Mouse (Mus musculus) cerebellum, adult 11 months (tissue): Measurements from ENCODE around the gene 4930407I10Rik.
A peak's percentile ranks its signal among the peaks of the same experiment; 100 is the strongest.

ENCODE experiments used
- DNase-seq: peaks from one replicate; pipeline ENCODE4 v3.0.0; 2022

4930407I10Rik gene

GRCm38 (mm10) chr15:82058719-82059201 lies at the start of gene 4930407I10Rik:
TSS of gene 4930407I10Rik (plus strand) at chr15:82059151.
- no peak for DNase-seq

DNA sequence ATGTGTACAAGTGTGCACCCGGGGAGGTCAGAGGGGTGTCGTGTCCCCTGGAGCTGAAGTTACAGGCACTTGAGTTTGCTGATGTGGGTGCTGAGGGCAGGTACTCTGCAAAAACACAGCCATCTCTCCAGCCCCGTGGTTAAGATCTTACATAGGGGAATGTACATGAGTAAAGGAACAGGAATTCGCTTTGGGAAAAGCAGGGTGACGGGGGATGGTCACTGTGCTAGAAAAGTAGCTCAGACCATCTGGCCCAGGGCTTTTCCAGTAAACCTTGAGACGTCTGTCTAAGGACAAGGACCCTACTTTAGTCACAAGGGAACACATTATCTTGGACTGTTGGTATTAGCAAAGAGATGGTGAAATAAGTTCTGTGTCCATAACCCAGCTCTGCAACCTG lies 47.0 kb upstream of the 4930407I10Rik start:
- DNase-seq: no peak

DNA sequence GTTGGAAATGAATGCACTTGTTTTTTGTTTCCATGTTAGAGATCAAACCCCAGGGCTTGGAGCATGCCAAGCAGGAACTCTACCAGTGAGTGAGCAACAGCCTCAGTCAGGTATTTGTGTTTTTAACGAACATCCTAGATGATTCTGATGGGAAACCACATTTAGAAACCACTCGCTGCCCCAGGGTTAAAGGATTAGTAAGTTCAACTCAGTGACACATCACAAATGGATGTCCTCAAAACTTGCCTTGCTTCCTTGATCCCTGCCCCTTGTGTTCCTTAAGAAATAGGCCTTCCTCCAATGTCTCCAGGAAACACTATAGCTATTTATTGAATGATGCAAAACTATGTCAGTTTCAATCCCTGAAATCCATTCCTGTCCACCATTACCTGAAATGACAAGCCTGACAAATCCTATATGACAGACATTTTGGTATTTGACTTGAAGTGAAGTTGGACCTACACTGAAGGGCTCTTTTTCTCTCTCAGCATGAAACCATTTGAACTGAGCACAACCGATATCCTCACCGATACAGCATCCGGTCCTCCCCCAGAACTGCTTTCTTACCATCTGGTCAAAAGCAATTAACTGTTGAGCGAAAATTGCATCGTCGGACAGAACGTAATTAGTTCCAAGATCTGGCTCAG lies 44.1 kb upstream of the 4930407I10Rik start:
- no peak for DNase-seq

- peak; percentile 33 for DNase-seq
Observed at GRCm38 (mm10) chr15:82015392-82016100, 43.4 kb upstream of the 4930407I10Rik start.

- DNase-seq: peak; percentile 99
Observed at GRCm38 (mm10) chr15:82016101-82016808, 42.7 kb upstream of the 4930407I10Rik start.

DNA sequence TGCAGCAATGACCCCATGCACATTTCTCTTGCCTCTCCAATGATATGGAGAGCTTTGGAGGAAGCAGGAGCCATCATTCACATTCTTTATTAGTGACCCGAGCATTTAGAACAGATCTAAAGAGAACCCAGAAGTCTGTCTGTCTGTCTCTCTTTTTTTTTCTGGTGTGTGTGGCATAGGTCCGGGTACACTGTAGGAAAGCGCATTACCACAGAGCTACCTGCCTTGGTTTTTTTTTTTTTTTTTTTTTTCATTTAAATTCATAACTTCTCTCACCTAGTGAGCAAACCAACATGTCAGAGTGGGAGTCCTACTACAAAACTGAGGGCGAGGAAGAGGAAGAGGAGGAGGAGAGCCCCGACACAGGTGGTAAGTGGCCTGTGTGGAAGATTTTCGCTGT lies 42.1 kb upstream of the 4930407I10Rik start:
- DNase-seq: no peak

DNA sequence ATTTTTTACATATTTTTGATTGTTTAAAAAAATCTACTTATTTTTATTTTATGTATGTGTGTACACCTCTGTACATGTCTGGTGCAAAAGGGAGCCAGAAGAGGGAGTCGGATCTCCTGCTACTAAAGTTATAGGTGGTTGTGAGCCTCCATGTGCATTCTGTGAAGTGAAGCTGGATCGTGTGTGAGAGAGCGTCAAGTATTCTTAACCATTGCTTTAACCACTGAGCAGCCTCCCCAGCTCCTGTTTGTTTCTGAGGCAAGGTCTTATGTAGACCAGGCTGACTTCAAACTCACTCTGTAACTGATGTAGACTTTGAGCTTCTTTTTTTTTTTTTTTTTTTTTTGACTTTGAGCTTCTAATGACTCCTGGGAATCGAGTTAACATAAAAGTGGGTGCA lies 41.5 kb upstream of the 4930407I10Rik start:
- DNase-seq: no peak

- DNase-seq: no peak
Observed at GRCm38 (mm10) chr15:82019288-82019687, 39.7 kb upstream of the 4930407I10Rik start.

GRCm38 (mm10) chr15:82022535-82023088 lies 36.3 kb upstream of the 4930407I10Rik start:
- DNase-seq: no peak

DNA sequence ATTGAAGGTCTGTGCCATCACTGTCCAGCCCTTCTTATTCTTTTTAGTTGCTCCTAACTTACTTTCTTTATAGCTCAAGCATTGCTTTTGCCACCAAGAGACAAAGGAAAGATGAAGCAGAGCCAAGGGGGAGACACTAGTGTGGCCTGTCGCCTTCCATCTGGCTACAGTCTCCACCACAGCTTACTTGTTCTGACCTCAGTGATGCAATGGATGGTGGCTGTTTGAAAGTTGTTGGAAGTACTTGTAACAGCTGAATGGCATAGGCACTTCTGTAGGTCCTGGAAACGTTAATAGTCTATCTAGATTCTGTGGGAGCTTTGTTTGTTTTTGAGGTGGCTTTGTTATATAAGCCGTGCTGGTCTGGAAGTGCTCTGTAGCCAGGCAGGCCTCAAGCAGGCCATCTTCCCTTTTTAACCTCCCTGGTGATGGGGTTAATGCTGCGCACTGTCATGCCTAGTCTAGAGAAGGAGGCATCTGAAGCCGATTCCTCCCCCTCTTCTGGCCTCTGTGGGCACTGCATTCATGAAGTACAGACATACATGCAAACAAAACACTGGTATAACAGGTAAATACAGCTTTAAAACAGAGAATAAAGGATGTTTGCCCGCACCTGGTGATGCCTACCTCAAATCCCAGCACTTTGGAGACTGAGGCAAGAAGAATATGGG lies 34.9 kb upstream of the 4930407I10Rik start:
- DNase-seq: no peak

- DNase-seq: no peak
Observed at GRCm38 (mm10) chr15:82027276-82027675, 31.7 kb upstream of the 4930407I10Rik start.

- no peak for DNase-seq
Observed at GRCm38 (mm10) chr15:82027726-82028125, 31.2 kb upstream of the 4930407I10Rik start.

DNA sequence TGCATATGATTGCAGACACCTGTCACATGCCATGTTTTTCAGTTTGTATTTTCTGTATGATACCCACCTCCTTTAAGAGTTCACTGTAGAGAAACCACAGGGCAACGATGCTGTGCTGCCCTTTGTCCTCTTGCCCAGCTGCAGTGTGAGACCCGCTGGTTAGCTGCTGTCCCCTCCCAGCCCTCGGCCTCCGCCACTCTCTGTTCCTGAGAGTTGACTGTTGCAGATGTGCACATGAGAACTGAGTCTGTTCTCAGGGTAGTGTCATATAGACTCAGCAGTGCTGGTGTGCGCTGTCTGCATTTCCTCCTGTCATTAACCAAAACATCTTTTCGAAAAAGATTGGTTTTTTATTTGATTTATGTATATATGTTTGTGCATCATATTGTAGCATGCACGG lies 26.6 kb upstream of the 4930407I10Rik start:
- DNase-seq: no peak

DNA sequence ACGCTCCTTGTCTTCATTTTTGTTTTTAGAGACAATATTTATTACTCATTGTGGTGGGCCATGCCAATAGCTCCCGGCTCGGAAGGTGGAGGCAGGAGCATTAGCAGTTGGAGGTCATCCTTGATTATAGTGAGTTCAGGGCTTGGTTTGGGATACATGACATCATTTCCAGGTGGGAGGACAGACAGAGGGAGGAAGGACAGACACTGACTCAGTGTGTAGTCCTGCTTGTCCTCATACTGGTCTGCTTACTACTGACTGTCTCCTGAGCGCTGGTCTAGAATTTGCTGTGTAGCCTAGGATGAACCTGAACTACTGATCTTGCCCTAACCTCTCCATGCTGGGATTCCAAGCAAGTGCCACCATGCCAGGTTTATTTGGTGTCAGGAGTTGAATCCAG lies 25.2 kb upstream of the 4930407I10Rik start, which contains the start of gene Desi1:
Gene Desi1 (minus strand): TSS at position 101 of the 400 bp plus-strand sequence.
- no peak for DNase-seq

- DNase-seq: no peak
Observed at GRCm38 (mm10) chr15:82035904-82036689, 22.9 kb upstream of the 4930407I10Rik start.

DNA sequence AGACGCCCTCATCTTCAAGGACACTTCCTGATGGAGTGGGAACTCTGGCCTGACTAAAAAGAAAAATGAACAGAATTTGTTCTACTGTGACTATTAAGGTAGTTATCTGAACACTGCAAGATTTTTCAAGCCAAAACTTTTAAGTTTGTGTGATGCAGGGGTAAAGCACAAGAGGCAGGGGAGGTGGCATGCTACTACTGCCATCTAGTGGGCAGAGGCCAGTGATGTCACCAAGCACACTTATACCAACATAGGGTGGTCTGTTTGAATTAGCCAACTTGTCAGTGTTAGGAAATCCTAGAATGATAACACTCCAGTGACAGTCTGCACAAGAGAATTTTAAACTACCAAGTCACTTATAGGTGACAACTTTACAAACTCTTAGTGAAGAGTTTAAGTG lies 18.3 kb upstream of the 4930407I10Rik start:
- DNase-seq: peak; percentile 21

DNA sequence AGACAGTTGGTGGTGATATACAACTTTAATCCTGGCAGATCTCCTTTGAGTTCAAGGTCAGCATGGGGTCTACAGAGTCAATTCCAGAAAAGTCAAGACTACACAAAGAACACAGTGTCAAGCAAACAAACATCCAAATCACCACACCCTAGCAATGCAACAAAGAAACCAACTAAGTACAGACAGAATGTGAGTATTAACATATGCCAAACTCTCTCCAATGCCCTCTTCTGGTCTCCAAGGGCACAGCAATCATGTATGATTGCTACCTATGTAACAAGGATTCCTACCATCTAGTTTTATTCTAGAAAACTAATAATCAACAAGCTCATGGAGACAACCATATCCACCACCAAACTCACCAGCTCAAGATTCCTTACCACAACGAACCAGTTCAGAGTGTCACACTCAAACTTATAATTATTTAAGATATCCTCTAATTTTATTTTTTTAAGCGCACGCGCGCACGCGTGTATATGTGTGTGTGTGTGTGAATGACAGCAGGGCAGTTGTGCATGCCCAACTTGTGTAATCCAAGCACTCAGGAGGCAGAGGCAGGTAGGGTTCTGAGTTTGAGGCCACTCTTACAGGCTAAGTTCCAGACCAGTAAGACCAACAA lies 14.7 kb upstream of the 4930407I10Rik start:
- no peak for DNase-seq

GRCm38 (mm10) chr15:82046246-82046891 lies 12.6 kb upstream of the 4930407I10Rik start:
- peak; percentile 29 for DNase-seq

GRCm38 (mm10) chr15:82047080-82047883 lies 11.7 kb upstream of the 4930407I10Rik start, which contains the start of gene Snu13:
TSS of gene Snu13 (minus strand) at chr15:82047598.
- peak; percentile 88 for DNase-seq

DNA sequence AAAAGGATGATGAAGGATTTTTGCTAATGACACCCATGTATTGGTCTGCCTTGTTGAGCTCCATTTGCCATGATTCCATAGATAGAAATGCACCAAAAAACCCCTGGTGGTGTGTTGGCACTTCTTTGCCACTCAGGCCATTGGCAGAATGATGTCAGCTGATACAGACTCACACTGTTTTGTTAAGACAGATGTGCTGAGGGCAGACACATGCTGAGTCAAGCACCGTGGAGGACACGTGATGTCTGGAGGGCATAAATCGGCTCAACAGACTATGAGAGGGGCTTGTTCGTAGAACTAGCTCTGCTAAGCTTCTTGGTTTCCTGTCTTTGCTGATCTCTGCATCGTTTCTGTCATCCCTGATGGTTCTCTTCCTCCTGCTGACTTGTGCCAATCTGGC lies 6.4 kb upstream of the 4930407I10Rik start:
- DNase-seq: no peak
